Mouse (Mus musculus) CH12F3 (cell line): ENCODE measurements around the gene Cenpx.
"Not testable (repeated sequence)": the region's sequence is repeated elsewhere in the genome, so short reads cannot be mapped to it uniquely, and the experiment has no call there.

ENCODE experiments used
- in situ Hi-C: fragments of 300-500 bp; cut with MboI; formaldehyde crosslinking; loops from 2 replicates; pipeline ENCODE4 v1.14.3; 2020; ENCODE audit warnings: low sequenced_read_pairs

Gene Cenpx

GRCm38 (mm10) chr11:120713580-120714518 lies at the start of gene Cenpx, which contains the start of gene Lrrc45:
Gene Cenpx (minus strand): TSS chr11:120713738.
Gene Lrrc45 (plus strand): TSS chr11:120713925.
- in situ Hi-C loops: no loop called here

GRCm38 (mm10) chr11:120762672-120763041 lies 49.1 kb upstream of the Cenpx start, which contains the start of gene Hmga1b:
Gene Hmga1b (plus strand): TSS chr11:120762794.
- in situ Hi-C loops: not testable (repeated sequence)

- in situ Hi-C loops: no loop called here
Observed at GRCm38 (mm10) chr11:120761811-120762671, 48.5 kb upstream of the Cenpx start.

DNA sequence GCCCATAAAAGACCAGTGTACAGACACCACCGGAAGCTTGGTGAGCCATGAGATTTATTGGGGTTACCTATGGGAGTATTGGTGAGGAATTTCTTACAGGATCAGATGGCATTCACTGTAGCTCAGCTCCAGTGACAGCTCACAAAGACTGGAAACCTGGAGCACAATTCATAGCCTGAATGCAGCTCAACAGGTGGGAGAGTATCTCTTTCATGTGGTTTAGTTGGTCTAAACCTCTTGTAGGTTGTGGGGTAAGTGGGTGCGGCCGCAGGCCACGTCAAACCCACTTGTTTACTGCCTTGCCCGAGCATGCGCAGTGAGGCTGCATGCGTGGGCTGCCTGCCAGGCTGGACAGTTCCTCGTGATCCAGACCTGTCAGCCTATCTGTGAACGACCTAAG lies 46.7 kb upstream of the Cenpx start:
- in situ Hi-C loops: no loop called here

GRCm38 (mm10) chr11:120751606-120752005 lies 38.1 kb upstream of the Cenpx start:
- in situ Hi-C loops: no loop called here

- in situ Hi-C loops: no loop called here
Observed at GRCm38 (mm10) chr11:120749430-120749829, 35.9 kb upstream of the Cenpx start.

DNA sequence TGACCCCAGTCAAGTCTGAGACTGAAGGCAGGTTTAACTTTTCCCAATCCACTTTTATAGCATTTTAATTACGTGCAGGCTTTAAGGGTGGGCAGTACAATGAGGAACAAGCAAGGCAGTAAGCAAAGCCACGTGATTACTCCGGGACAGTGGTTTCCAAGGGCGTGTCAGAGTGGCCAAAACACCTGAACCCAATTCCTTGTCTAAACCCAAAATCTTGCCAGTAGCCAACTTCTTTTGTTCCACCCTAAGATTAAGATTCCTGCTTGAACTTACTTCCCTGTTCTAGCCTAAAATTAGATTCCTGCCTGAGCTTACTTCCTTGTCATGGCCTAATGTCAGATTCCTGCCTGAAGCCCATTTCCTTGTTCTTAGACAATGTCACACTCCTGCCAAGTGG lies 34.4 kb upstream of the Cenpx start:
- in situ Hi-C loops: no loop called here

DNA sequence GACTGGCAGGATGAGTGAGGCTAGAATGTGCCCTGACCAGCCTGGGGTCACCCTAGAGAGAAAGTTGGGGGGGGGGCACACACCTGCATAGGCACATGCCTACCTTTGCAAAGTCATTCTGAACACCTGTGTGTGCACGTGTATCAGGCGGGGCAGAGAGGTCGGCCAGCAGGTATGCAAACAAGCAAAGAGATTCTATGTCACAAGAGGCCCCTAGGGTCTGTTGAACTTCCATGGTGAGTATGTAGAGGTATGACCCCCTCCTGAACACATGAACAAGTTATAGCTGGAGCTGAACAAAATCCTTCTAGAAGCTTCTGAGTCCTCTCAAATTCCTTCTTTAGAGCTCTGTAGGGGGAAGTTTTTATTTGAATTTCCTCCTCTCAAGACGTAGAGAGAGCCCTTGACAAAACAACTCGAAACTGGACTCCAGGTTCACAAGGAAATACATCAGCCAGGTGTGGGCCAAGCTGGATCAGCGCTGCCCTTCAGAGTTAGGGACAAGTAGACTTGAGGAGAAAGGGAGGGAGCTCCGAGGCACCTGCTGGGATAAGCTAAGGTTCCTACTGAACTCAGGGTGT lies 30.7 kb upstream of the Cenpx start:
- in situ Hi-C loops: no loop called here

DNA sequence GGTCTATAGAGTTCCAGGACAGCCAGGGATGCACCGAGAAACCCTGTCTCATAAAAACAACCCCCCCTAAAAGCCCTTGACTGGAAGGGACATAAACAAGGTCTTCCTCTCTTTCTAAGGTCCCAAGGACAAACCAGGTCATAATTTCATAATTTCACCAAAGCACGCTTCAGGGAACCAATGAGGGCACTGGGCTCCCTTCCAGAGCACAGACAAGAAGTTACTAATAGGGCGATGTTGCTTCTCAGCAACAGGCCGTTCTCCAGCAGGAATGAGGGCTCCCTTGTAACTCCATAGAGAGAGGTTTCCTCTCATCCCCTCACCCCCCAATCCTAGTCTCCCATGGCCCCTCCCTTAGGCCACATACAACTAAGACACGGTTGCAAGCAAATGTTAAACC lies 27.4 kb upstream of the Cenpx start:
- in situ Hi-C loops: no loop called here

DNA sequence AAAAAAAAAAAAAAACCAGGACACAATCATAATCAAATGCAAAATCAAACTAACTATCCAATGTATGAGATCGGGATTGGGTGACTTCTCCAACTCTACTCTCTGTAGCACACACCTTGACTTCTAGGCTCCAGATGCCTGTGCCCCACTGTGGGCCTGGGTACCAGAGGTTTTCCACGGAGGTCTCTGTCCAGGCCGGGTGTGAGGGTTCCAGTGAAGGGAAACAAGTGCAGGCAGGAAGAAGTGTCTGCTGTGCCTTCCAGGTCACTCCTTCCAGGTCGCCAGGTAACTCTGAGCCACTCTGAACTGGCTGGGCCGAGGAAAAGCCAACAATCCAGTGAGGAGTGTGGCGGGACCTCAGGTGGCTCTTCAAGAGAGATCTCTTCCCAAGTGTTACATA lies 22.9 kb upstream of the Cenpx start:
- in situ Hi-C loops: no loop called here

- in situ Hi-C loops: no loop called here
Observed at GRCm38 (mm10) chr11:120733521-120733920, 20.0 kb upstream of the Cenpx start.

DNA sequence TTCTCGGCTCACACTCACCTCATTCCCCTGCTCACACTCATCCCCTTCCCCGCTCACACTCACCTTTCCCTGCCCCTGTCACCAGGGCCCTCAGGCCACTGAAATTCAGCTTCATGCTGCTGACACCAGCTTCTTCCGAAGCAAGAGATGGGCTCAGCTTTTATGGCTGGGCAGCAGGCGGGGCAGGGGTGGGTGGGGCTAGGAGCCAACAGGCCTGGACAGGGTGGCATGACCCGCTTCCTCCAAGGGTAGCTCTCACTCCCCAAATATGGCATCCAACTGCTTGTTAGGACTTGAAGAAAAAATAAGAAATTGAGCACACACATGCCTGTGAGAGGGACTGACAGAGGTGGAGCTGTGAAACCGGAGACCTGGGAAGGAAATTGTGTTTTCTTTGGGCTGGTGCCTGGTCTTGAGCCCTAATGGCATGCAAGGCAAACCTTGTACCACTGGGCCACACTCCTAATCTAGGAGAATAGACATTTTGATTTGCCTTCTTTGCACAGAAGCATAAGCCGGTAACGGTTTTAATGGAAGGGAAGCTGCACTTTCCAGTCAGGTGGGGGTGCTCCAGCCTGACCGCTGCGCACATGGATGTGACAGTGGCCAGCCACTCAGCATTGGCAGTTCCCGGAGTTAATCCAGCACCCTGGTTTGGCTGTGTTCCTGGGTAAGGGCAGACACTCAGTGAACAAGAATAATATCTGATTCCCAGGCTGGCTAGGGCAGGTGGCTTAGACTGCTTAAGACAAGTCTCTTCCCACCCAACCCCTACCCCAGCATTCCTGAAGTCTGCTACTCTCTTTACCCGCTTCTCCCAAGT lies 18.5 kb upstream of the Cenpx start, which contains the start of gene Cbr2:
TSS of gene Cbr2 (minus strand) at position 257 of the 823 bp plus-strand sequence.
- in situ Hi-C loops: no loop called here

DNA sequence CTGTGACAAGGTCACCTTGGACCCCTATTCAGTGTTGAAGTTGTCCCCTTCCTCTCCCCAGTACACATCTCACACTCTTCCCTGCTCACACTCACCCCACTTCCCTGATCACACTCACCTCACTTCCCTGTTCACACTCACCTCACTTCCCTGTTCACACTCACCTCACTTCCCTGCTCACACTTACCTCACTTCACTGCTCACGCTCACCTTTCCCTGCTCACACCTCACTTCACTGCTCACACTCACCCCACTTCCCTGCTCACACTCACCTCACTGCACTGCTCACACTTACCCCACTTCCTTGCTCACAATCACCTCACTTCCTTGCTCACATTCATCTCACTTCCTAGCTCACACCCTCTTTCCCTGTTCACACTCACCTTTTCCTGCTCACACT lies 17.9 kb upstream of the Cenpx start:
- in situ Hi-C loops: no loop called here

- in situ Hi-C loops: no loop called here
Observed at GRCm38 (mm10) chr11:120730331-120730870, 16.9 kb upstream of the Cenpx start.

DNA sequence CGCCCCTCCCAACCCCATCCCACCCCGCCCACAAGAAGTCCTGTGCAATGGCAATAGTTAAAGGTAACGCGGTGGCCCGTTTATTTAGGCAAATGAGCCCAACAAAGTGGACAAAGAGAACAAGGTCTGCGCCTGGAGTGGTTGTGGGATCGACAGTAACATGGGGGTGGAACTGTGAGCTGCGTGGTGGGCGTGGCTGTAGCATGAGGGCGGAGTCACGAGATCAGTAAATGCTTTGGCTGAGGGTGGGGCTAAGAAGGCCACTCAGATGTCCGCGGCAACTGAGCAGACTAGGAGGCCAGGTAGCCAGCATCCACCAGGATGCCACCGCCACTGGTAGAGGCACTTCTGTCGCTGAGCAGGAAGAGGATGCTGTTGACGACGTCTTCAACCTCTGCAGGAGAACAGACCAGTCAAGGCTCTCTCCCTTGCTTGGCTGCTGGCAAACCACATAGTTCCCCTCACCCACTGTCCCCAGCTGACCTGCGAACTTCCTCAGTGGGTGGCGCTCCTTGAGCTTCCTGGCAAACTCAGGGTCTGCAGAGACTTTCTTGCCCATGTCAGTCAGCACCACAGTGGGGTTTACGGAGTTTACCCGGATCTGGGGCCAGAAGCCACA lies 16.0 kb upstream of the Cenpx start:
- in situ Hi-C loops: not testable (repeated sequence)

GRCm38 (mm10) chr11:120728530-120729240 lies 15.1 kb upstream of the Cenpx start:
- in situ Hi-C loops: no loop called here

GRCm38 (mm10) chr11:120727564-120727963 lies 14.0 kb upstream of the Cenpx start:
- in situ Hi-C loops: no loop called here

GRCm38 (mm10) chr11:120727169-120727527 lies 13.6 kb upstream of the Cenpx start, which contains the start of gene Dcxr:
Gene Dcxr (minus strand): TSS chr11:120727281.
- in situ Hi-C loops: no loop called here
